Comparison of ENCODE assay signal across 9 mouse cellular contexts in the genomic region with DNA sequence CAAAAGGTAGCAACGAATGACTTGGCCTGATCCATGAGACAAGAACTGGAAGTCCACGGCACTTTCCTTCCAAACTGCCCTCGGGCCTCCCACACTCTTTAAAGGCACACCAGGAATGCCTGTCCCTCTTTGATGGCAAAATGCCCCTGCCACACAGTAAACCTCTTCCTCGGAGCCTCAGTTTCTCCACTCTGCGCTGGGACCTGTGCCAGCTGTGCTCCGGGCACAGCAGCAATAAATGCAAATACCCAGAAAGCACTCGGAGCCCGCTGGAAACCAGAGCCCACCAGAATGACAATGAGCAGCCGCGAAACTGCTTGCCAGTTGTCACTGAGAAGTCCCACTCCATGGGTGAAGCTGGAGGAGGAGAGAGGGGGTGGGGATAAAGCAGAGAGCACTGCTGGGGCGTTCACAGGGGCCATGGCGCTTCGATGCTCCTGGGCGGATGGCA. TPM values are rescaled to one million over a fixed set of nuclear protein-coding genes. Genes with fewer than 3 reads are reported as not detected.
A peak's percentile ranks its signal among the peaks of the same experiment; 100 is the strongest.
DNase-seq lines count a peak whose midpoint lies in the region; ATAC-seq and TF ChIP-seq lines count a peak whose summit lies in the region.
"Had no signal": no experiment of that assay in that cellular context is flagged by ENCODE, and none has a peak within 500 bp of the region (broad histone marks: within the 10 kb centered on the region; RNA-seq: fewer than 3 reads in every experiment).

No protein-coding gene starts in this region.

- intact Hi-C loops in heart, postnatal 25 days (cut with DNase I), result no loop called here

- no peaks in the 10 kb centered on the region for H3K9me3 ChIP-seq in heart, embryonic 11.5 days (replicated peaks; ENCODE audit: control insufficient read depth, low read length)
- no peaks in the 10 kb centered on the region for H3K9me3 ChIP-seq in E14TG2a.4 (ENCODE audit: low read length)
- H3K9me3 ChIP-seq in forebrain, embryonic 10.5 days, result no peaks in the 10 kb centered on the region
- H3K9me3 ChIP-seq in limb, embryonic 13.5 days, result no peaks in the 10 kb centered on the region

- peaks cover 65% of the 10 kb centered on the region for H3K4me1 ChIP-seq in heart, embryonic 11.5 days (ENCODE audit: control insufficient read depth, insufficient read depth, low read length)
- peaks cover 43% of the 10 kb centered on the region for H3K4me1 ChIP-seq in E14TG2a.4 (replicated peaks; ENCODE audit: low read depth, low read length)
- H3K4me1 ChIP-seq in forebrain, embryonic 10.5 days, result peaks cover 87% of the 10 kb centered on the region
- H3K4me1 ChIP-seq in limb, embryonic 13.5 days, result peaks cover 94% of the 10 kb centered on the region

- H3K27ac ChIP-seq in heart, embryonic 11.5 days (ENCODE audit: low read depth, low read length), result 0 out of 2 replicates have a peak overlapping the region, but pooled peaks have one; percentile 22
- peak overlapping the region; percentile 87 for H3K27ac ChIP-seq in forebrain, embryonic 10.5 days
- peak overlapping the region; percentile 91 for H3K27ac ChIP-seq in limb, embryonic 13.5 days

- no peak for DNase-seq in heart, postnatal 25 days (ENCODE audit: low spot score)
- no peak for DNase-seq in forebrain, embryonic 10.5 days (ENCODE audit: extremely low spot score, low spot score)
- DNase-seq in spleen, adult 12 weeks (ENCODE audit: low spot score), result no peak
- DNase-seq in T-cell, adult 2 months (ENCODE audit: low spot score), result no peak

- no peak overlapping the region for H3K4me3 ChIP-seq in heart, embryonic 11.5 days (ENCODE audit: low read depth, low read length)
- peak overlapping the region; percentile 65 for H3K4me3 ChIP-seq in E14TG2a.4 (replicated peaks; ENCODE audit: low read length)
- no peak overlapping the region for H3K4me3 ChIP-seq in forebrain, embryonic 10.5 days
- H3K4me3 ChIP-seq in limb, embryonic 13.5 days, result no peak overlapping the region

- no peak overlapping the region for H3K4me2 ChIP-seq in heart, embryonic 11.5 days
- peak overlapping the region; percentile 48 for H3K4me2 ChIP-seq in limb, embryonic 13.5 days (replicated peaks)

- 62% methylated on average over 14 of the region's 14 CpGs for WGBS in heart, embryonic 11.5 days (ENCODE audit: insufficient replicate concordance)
- WGBS in forebrain, embryonic 10.5 days, result 65% methylated on average over 14 of the region's 14 CpGs
- 32% methylated on average over 14 of the region's 14 CpGs for WGBS in limb, embryonic 13.5 days

- no peak for TF ChIP-seq CTCF in E14TG2a.4 (conservative IDR thresholded peaks at IDR 0.05; ENCODE audit: low read length)

- H3K36me3 ChIP-seq in heart, embryonic 11.5 days (ENCODE audit: control insufficient read depth, insufficient read depth, low read length), result no peaks in the 10 kb centered on the region
- H3K36me3 ChIP-seq in E14TG2a.4 (ENCODE audit: insufficient read depth, low read length), result no peaks in the 10 kb centered on the region
- H3K36me3 ChIP-seq in forebrain, embryonic 10.5 days (replicated peaks), result no peaks in the 10 kb centered on the region
- H3K36me3 ChIP-seq in limb, embryonic 13.5 days, result no peaks in the 10 kb centered on the region

- no peak overlapping the region; the same call in 1 of the 2 replicates for H3K9ac ChIP-seq in heart, embryonic 11.5 days (ENCODE audit: low read depth, low read length)
- peak overlapping the region; percentile 27 for H3K9ac ChIP-seq in limb, embryonic 13.5 days

- H3K27me3 ChIP-seq in heart, embryonic 11.5 days (ENCODE audit: control insufficient read depth, insufficient read depth, low read length), result no peaks in the 10 kb centered on the region
- peaks cover 9% of the 10 kb centered on the region for H3K27me3 ChIP-seq in E14TG2a.4 (ENCODE audit: insufficient read depth, low read length)
- no peaks in the 10 kb centered on the region for H3K27me3 ChIP-seq in forebrain, embryonic 10.5 days (ENCODE audit: poor library complexity, severe bottlenecking)
- H3K27me3 ChIP-seq in limb, embryonic 13.5 days, result no peaks in the 10 kb centered on the region

- no peak for ATAC-seq in heart, embryonic 11.5 days (replicated peaks; ENCODE audit: insufficient number of reproducible peaks, low FRiP score, low TSS enrichment)
- ATAC-seq in limb, embryonic 13.5 days (ENCODE audit: low FRiP score, low read depth), result no peak
- ATAC-seq in megakaryocyte progenitor cell, adult 5-6 weeks (replicated peaks; ENCODE audit: poor library complexity), result no peak
- ATAC-seq: CD4-positive, CD25-positive, alpha-beta regulatory T cell, adult 4 months had no signal

RNA-seq across cellular contexts. Expression of gene Tpcn1, which starts 20.7 kb away (rescaled TPM):
- polyA plus RNA-seq in heart, embryonic 11.5 days (2014; fragmentation: Nextera tagmentation; extraction: Ambion mirVana), result 18.1 and 19.1 TPM in 2 replicates
- total RNA-seq in heart, postnatal 25 days (2021), result 10 to 100 TPM; 36.0 to 37.9 TPM
- 10.7 and 11.7 TPM in 2 replicates for polyA plus RNA-seq in forebrain, embryonic 10.5 days (2016; fragmentation: Nextera tagmentation; extraction: Ambion mirVana)
- polyA plus RNA-seq in limb, embryonic 13.5 days (2015; fragmentation: Nextera tagmentation; extraction: Ambion mirVana), result 23.7 and 24.0 TPM in 2 replicates
- 37.0 and 38.8 TPM in 2 replicates for total RNA-seq in megakaryocyte progenitor cell, adult 5-6 weeks (2015)
- total RNA-seq in megakaryocyte progenitor cell, adult 5-6 weeks (2017), result 15.7 and 17.7 TPM in 2 replicates

RNA-seq across cellular contexts. Expression of gene Iqcd, which starts 21.0 kb away (rescaled TPM):
- polyA plus RNA-seq in heart, embryonic 11.5 days (2014; fragmentation: Nextera tagmentation; extraction: Ambion mirVana), result 0.18 and 0.54 TPM in 2 replicates
- total RNA-seq in heart, postnatal 25 days (2021), result not detected
- 0.37 and 0.84 TPM in 2 replicates for polyA plus RNA-seq in forebrain, embryonic 10.5 days (2016; fragmentation: Nextera tagmentation; extraction: Ambion mirVana)
- 0.68 and 0.69 TPM in 2 replicates for polyA plus RNA-seq in limb, embryonic 13.5 days (2015; fragmentation: Nextera tagmentation; extraction: Ambion mirVana)
- total RNA-seq in megakaryocyte progenitor cell, adult 5-6 weeks (2015), result not detected in 2 replicates
- total RNA-seq in megakaryocyte progenitor cell, adult 5-6 weeks (2017), result 0.81 and 1.1 TPM in 2 replicates

RNA-seq across cellular contexts. Expression of gene Rita1, which starts 44.6 kb away (rescaled TPM):
- 5.6 and 7.9 TPM in 2 replicates for polyA plus RNA-seq in heart, embryonic 11.5 days (2014; fragmentation: Nextera tagmentation; extraction: Ambion mirVana)
- 10 to 100 TPM; 15.4 to 18.7 TPM for total RNA-seq in heart, postnatal 25 days (2021)
- 16.5 and 17.8 TPM in 2 replicates for polyA plus RNA-seq in forebrain, embryonic 10.5 days (2016; fragmentation: Nextera tagmentation; extraction: Ambion mirVana)
- 15.6 and 17.9 TPM in 2 replicates for polyA plus RNA-seq in limb, embryonic 13.5 days (2015; fragmentation: Nextera tagmentation; extraction: Ambion mirVana)
- 2.0 and 2.3 TPM in 2 replicates for total RNA-seq in megakaryocyte progenitor cell, adult 5-6 weeks (2015)
- total RNA-seq in megakaryocyte progenitor cell, adult 5-6 weeks (2017), result 4.7 and 5.8 TPM in 2 replicates

RNA-seq across cellular contexts. Expression of gene Ddx54, which starts 44.8 kb away (rescaled TPM):
- 22.2 and 23.5 TPM in 2 replicates for polyA plus RNA-seq in heart, embryonic 11.5 days (2014; fragmentation: Nextera tagmentation; extraction: Ambion mirVana)
- total RNA-seq in heart, postnatal 25 days (2021), result 10 to 100 TPM; 20.1 to 21.4 TPM
- 63.3 and 64.1 TPM in 2 replicates for polyA plus RNA-seq in forebrain, embryonic 10.5 days (2016; fragmentation: Nextera tagmentation; extraction: Ambion mirVana)
- polyA plus RNA-seq in limb, embryonic 13.5 days (2015; fragmentation: Nextera tagmentation; extraction: Ambion mirVana), result 46.5 and 47.2 TPM in 2 replicates
- total RNA-seq in megakaryocyte progenitor cell, adult 5-6 weeks (2015), result 11.8 and 13.3 TPM in 2 replicates
- total RNA-seq in megakaryocyte progenitor cell, adult 5-6 weeks (2017), result 34.9 and 35.8 TPM in 2 replicates

RNA-seq across cellular contexts. Expression of gene Slc8b1, which starts 56.8 kb away (rescaled TPM):
- polyA plus RNA-seq in heart, embryonic 11.5 days (2014; fragmentation: Nextera tagmentation; extraction: Ambion mirVana), result 1.6 and 2.1 TPM in 2 replicates
- 10 to 100 TPM in 1 of 2 experiments, 1 to 10 TPM in 1; 9.3 to 12.6 TPM for total RNA-seq in heart, postnatal 25 days (2021)
- polyA plus RNA-seq in forebrain, embryonic 10.5 days (2016; fragmentation: Nextera tagmentation; extraction: Ambion mirVana), result 3.7 and 4.4 TPM in 2 replicates
- 6.1 and 6.9 TPM in 2 replicates for polyA plus RNA-seq in limb, embryonic 13.5 days (2015; fragmentation: Nextera tagmentation; extraction: Ambion mirVana)
- total RNA-seq in megakaryocyte progenitor cell, adult 5-6 weeks (2015), result 21.1 and 23.5 TPM in 2 replicates
- total RNA-seq in megakaryocyte progenitor cell, adult 5-6 weeks (2017), result 31.8 and 32.5 TPM in 2 replicates

Comparison
In these comparisons a context has a peak if more than half of its experiments do, and no peak if none do; other contexts are left out.
1. H3K27ac ChIP-seq: peak in every context shown above with its lines; median percentile 91 in limb, embryonic 13.5 days; 87 in forebrain, embryonic 10.5 days; 22 in heart, embryonic 11.5 days.